8 mouse cellular contexts compared by ENCODE assay signal in the genomic region with DNA sequence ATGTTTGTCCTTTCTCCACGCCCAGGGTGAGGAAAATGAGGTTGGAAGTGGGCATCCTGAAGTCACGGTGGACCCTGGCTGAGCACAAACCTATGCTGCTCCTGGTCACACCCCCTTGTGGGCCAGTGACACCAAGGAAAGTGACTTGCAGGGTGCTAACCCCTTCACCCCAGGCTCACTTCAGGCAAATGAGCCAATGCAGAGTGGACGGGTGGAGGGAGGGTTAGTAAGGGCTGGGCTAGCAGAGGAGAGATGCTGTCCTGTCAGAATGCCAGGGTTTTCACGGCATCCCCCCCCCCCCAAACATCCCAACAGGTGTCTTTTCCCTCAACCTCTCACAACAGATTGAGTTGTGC. TPM values are rescaled to one million over a fixed set of nuclear protein-coding genes. Genes with fewer than 3 reads are reported as not detected.
DNase-seq lines count a peak whose midpoint lies in the region; ATAC-seq lines count a peak whose summit lies in the region.

No protein-coding gene starts in this region.

- H3K9ac ChIP-seq in kidney, embryonic 15.5 days: peak overlapping the region; percentile 55
- peak overlapping the region; percentile 65; the same call in 1 of the 2 replicates for H3K9ac ChIP-seq in embryonic facial prominence, embryonic 14.5 days (ENCODE audit: low read depth, low read length)
- H3K9ac ChIP-seq in intestine, embryonic 14.5 days (ENCODE audit: low read length): no peak overlapping the region; the same call in 1 of the 2 replicates
- no peak overlapping the region for H3K9ac ChIP-seq in midbrain, embryonic 16.5 days (ENCODE audit: low read depth, low read length)

- peak overlapping the region; percentile 95 for H3K4me2 ChIP-seq in kidney, embryonic 15.5 days
- peak overlapping the region; percentile 93 for H3K4me2 ChIP-seq in embryonic facial prominence, embryonic 14.5 days (ENCODE audit: low read depth, low read length)
- H3K4me2 ChIP-seq in intestine, embryonic 14.5 days (ENCODE audit: low read length): peak overlapping the region; percentile 91
- peak overlapping the region; percentile 93 for H3K4me2 ChIP-seq in midbrain, embryonic 16.5 days (ENCODE audit: low read length)

- ATAC-seq in kidney, embryonic 15.5 days (replicated peaks; ENCODE audit: low FRiP score): peak; percentile 26; the same call in 1 of the 2 replicates
- peak; percentile 6; the same call in 1 of the 2 replicates for ATAC-seq in embryonic facial prominence, embryonic 14.5 days (ENCODE audit: low read depth)
- ATAC-seq in intestine, embryonic 14.5 days (replicated peaks; ENCODE audit: low FRiP score, low TSS enrichment, low read depth): no peak
- ATAC-seq in midbrain, embryonic 16.5 days: 0 out of 2 replicates have a peak, but pooled peaks have one; percentile 4

- DNase-seq in kidney, adult 18-20 months: no peak
- DNase-seq in embryonic facial prominence, embryonic 14.5 days (ENCODE audit: low spot score): no peak
- DNase-seq in intestine, embryonic 14.5 days (ENCODE audit: low spot score): no peak
- no peak for DNase-seq in left cerebral cortex, postnatal 25 days (ENCODE audit: low spot score in 2 of 2)
- DNase-seq in cerebellum, postnatal 4 days (ENCODE audit: low spot score in 2 of 2): no peak
- DNase-seq in right cerebral cortex, postnatal 4 days: no peak

- intact Hi-C loops in left cerebral cortex, postnatal 25 days (cut with DNase I): no loop called here

- H3K36me3 ChIP-seq in kidney, embryonic 15.5 days: no peaks in the 10 kb centered on the region
- no peaks in the 10 kb centered on the region for H3K36me3 ChIP-seq in embryonic facial prominence, embryonic 14.5 days (ENCODE audit: control insufficient read depth, insufficient read depth, low read length)
- no peaks in the 10 kb centered on the region for H3K36me3 ChIP-seq in intestine, embryonic 14.5 days (ENCODE audit: control insufficient read depth, insufficient read depth, low read length)
- no peaks in the 10 kb centered on the region for H3K36me3 ChIP-seq in midbrain, embryonic 16.5 days (ENCODE audit: control insufficient read depth, insufficient read depth, low read length)

- 14% methylated on average over 4 of the region's 4 CpGs for WGBS in kidney, embryonic 15.5 days
- 10% methylated on average over 4 of the region's 4 CpGs for WGBS in embryonic facial prominence, embryonic 14.5 days
- 11% methylated on average over 4 of the region's 4 CpGs for WGBS in intestine, embryonic 14.5 days
- 13% methylated on average over 4 of the region's 4 CpGs for WGBS in midbrain, embryonic 16.5 days

- peak overlapping the region; percentile 92 for H3K27ac ChIP-seq in kidney, embryonic 15.5 days
- peak overlapping the region; percentile 88 for H3K27ac ChIP-seq in embryonic facial prominence, embryonic 14.5 days (replicated peaks; ENCODE audit: low read depth, low read length)
- no peak overlapping the region for H3K27ac ChIP-seq in intestine, embryonic 14.5 days (ENCODE audit: low read depth)
- no peak overlapping the region for H3K27ac ChIP-seq in midbrain, embryonic 16.5 days (ENCODE audit: low read length)

- no peaks in the 10 kb centered on the region for H3K27me3 ChIP-seq in kidney, embryonic 15.5 days
- no peaks in the 10 kb centered on the region for H3K27me3 ChIP-seq in embryonic facial prominence, embryonic 14.5 days (replicated peaks; ENCODE audit: control insufficient read depth, insufficient read depth, low read length)
- no peaks in the 10 kb centered on the region for H3K27me3 ChIP-seq in intestine, embryonic 14.5 days (replicated peaks; ENCODE audit: control insufficient read depth, insufficient read depth, low read length)
- H3K27me3 ChIP-seq in midbrain, embryonic 16.5 days (ENCODE audit: control insufficient read depth, insufficient read depth, low read depth, low read length): no peaks in the 10 kb centered on the region

- H3K4me1 ChIP-seq in kidney, embryonic 15.5 days: peaks cover 68% of the 10 kb centered on the region
- H3K4me1 ChIP-seq in embryonic facial prominence, embryonic 14.5 days (ENCODE audit: control insufficient read depth, insufficient read depth, low read length): peaks cover 25% of the 10 kb centered on the region
- H3K4me1 ChIP-seq in intestine, embryonic 14.5 days (replicated peaks; ENCODE audit: control insufficient read depth, insufficient read depth, low read length): peaks cover 24% of the 10 kb centered on the region
- H3K4me1 ChIP-seq in midbrain, embryonic 16.5 days (ENCODE audit: control insufficient read depth, insufficient read depth, low read length): peaks cover 9% of the 10 kb centered on the region

- H3K9me3 ChIP-seq in kidney, embryonic 15.5 days (replicated peaks): no peaks in the 10 kb centered on the region
- no peaks in the 10 kb centered on the region for H3K9me3 ChIP-seq in embryonic facial prominence, embryonic 14.5 days (ENCODE audit: control insufficient read depth, low read length)
- no peaks in the 10 kb centered on the region for H3K9me3 ChIP-seq in intestine, embryonic 14.5 days (ENCODE audit: control insufficient read depth, low read length)
- H3K9me3 ChIP-seq in midbrain, embryonic 16.5 days (replicated peaks; ENCODE audit: control insufficient read depth, low read length, poor library complexity, severe bottlenecking): no peaks in the 10 kb centered on the region

- peak overlapping the region; percentile 51 for H3K4me3 ChIP-seq in kidney, embryonic 15.5 days (replicated peaks)
- H3K4me3 ChIP-seq in embryonic facial prominence, embryonic 14.5 days (ENCODE audit: low read depth, low read length): peak overlapping the region; percentile 47
- H3K4me3 ChIP-seq in intestine, embryonic 14.5 days (ENCODE audit: low read depth, low read length): peak overlapping the region; percentile 40
- H3K4me3 ChIP-seq in midbrain, embryonic 16.5 days (ENCODE audit: low read depth, low read length): peak overlapping the region; percentile 46

RNA-seq across cellular contexts. Expression of a gene that starts 0.6 kb away (rescaled TPM):
- 4.0 and 6.3 TPM in 2 replicates for polyA plus RNA-seq in kidney, embryonic 15.5 days (2015; fragmentation: Nextera tagmentation; extraction: Ambion mirVana)
- 2.8 and 3.8 TPM in 2 replicates for polyA plus RNA-seq in embryonic facial prominence, embryonic 14.5 days (2014; fragmentation: Nextera tagmentation; extraction: Ambion mirVana)
- 1.2 and 2.6 TPM in 2 replicates for polyA plus RNA-seq in intestine, embryonic 14.5 days (2014; fragmentation: Nextera tagmentation; extraction: Ambion mirVana)
- polyA plus RNA-seq in midbrain, embryonic 16.5 days (2015; fragmentation: Nextera tagmentation; extraction: Ambion mirVana): 0.80 and 1.0 TPM in 2 replicates
- total RNA-seq in left cerebral cortex, postnatal 25 days (2021): 1 to 10 TPM; 4.1 to 4.6 TPM

RNA-seq across cellular contexts. Expression of a gene that starts 28.6 kb away (rescaled TPM):
- 51.2 and 54.4 TPM in 2 replicates for polyA plus RNA-seq in kidney, embryonic 15.5 days (2015; fragmentation: Nextera tagmentation; extraction: Ambion mirVana)
- polyA plus RNA-seq in embryonic facial prominence, embryonic 14.5 days (2014; fragmentation: Nextera tagmentation; extraction: Ambion mirVana): 62.0 and 65.8 TPM in 2 replicates
- polyA plus RNA-seq in intestine, embryonic 14.5 days (2014; fragmentation: Nextera tagmentation; extraction: Ambion mirVana): 49.8 and 57.5 TPM in 2 replicates
- polyA plus RNA-seq in midbrain, embryonic 16.5 days (2015; fragmentation: Nextera tagmentation; extraction: Ambion mirVana): 37.9 and 43.1 TPM in 2 replicates
- total RNA-seq in left cerebral cortex, postnatal 25 days (2021): 10 to 100 TPM; 58.4 to 59.6 TPM

RNA-seq across cellular contexts. Expression of a gene that starts 52.2 kb away (rescaled TPM):
- polyA plus RNA-seq in kidney, embryonic 15.5 days (2015; fragmentation: Nextera tagmentation; extraction: Ambion mirVana): 177 and 231 TPM in 2 replicates
- polyA plus RNA-seq in embryonic facial prominence, embryonic 14.5 days (2014; fragmentation: Nextera tagmentation; extraction: Ambion mirVana): 12.8 and 16.8 TPM in 2 replicates
- 23.2 and 26.3 TPM in 2 replicates for polyA plus RNA-seq in intestine, embryonic 14.5 days (2014; fragmentation: Nextera tagmentation; extraction: Ambion mirVana)
- polyA plus RNA-seq in midbrain, embryonic 16.5 days (2015; fragmentation: Nextera tagmentation; extraction: Ambion mirVana): 10.0 and 11.5 TPM in 2 replicates
- 10 to 100 TPM; 13.3 to 14.0 TPM for total RNA-seq in left cerebral cortex, postnatal 25 days (2021)

Comparison
In these comparisons a context has a peak if more than half of its experiments do, and no peak if none do; other contexts are left out.
1. H3K27ac ChIP-seq: peak in kidney, embryonic 15.5 days (single experiment) and embryonic facial prominence, embryonic 14.5 days (single experiment); none in intestine, embryonic 14.5 days (single experiment) and midbrain, embryonic 16.5 days (single experiment).
2. H3K9ac ChIP-seq: peak in kidney, embryonic 15.5 days (single experiment) and embryonic facial prominence, embryonic 14.5 days (single experiment); none in intestine, embryonic 14.5 days (single experiment) and midbrain, embryonic 16.5 days (single experiment).
3. Peak in every context shown above with its lines, with median percentiles within 50 percentile points of each other: H3K4me2 ChIP-seq and H3K4me3 ChIP-seq.